Comparison of ENCODE assay signal across 10 mouse cellular contexts in the genomic region with DNA sequence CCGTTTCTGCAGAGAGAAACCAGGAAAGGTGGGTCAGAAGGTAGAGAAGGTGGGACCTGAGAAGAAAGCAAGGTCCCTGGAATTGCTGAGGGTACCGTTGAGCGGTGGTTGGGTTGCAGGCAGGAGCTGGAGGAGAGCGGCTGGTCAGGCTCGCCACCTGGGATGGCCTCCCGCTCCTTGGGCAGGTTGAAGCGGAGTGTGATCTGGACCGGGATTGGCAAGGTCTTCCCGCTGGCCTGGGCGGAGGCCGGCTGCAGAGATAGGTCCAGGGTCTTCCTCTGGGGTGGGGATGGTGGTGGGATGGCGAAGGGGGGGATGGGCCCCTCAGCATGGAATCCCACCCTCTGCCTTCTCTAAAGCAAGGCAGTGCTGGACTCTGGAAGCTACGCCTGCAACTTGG. TPM values are rescaled to one million over a fixed set of nuclear protein-coding genes. Genes with fewer than 3 reads are reported as not detected.
DNase-seq lines count a peak whose midpoint lies in the region; ATAC-seq and TF ChIP-seq lines count a peak whose summit lies in the region.
"Had no signal": no experiment of that assay in that cellular context is flagged by ENCODE, and none has a peak within 500 bp of the region (broad histone marks: within the 10 kb centered on the region; RNA-seq: fewer than 3 reads in every experiment).

No protein-coding gene starts in this region.

- intact Hi-C loops in heart, postnatal 14 days (cut with DNase I) = no loop called here
- intact Hi-C loops in gastrocnemius, postnatal 36 days (cut with DNase I) = no loop called here

- no peak overlapping the region for H3K27ac ChIP-seq in heart, embryonic 11.5 days (ENCODE audit: low read depth, low read length)
- peak overlapping the region; percentile 99 for H3K27ac ChIP-seq in midbrain, embryonic 10.5 days (replicated peaks)

- peaks cover 11% of the 10 kb centered on the region for H3K4me1 ChIP-seq in heart, embryonic 11.5 days (ENCODE audit: control insufficient read depth, insufficient read depth, low read length)
- peaks cover 80% of the 10 kb centered on the region for H3K4me1 ChIP-seq in G1E (ENCODE audit: insufficient read depth, low read depth, low read length)
- H3K4me1 ChIP-seq in midbrain, embryonic 10.5 days = peaks cover 36% of the 10 kb centered on the region

- WGBS in heart, embryonic 11.5 days (ENCODE audit: insufficient replicate concordance) = 93% methylated on average over 13 of the region's 13 CpGs
- WGBS in midbrain, embryonic 10.5 days = 95% methylated on average over 13 of the region's 13 CpGs

- no peaks in the 10 kb centered on the region for H3K9me3 ChIP-seq in heart, embryonic 11.5 days (replicated peaks; ENCODE audit: control insufficient read depth, low read length)
- no peaks in the 10 kb centered on the region for H3K9me3 ChIP-seq in G1E (replicated peaks)
- H3K9me3 ChIP-seq in midbrain, embryonic 10.5 days (replicated peaks) = no peaks in the 10 kb centered on the region

- TF ChIP-seq CTCF in G1E (IDR thresholded peaks at IDR 0.05; ENCODE audit: low read depth, low read length) = no peak

- no peak for ATAC-seq in heart, embryonic 11.5 days (replicated peaks; ENCODE audit: insufficient number of reproducible peaks, low FRiP score, low TSS enrichment)
- no peak for ATAC-seq in G1E (ENCODE audit: extremely low read depth, insufficient number of reproducible peaks, low FRiP score, poor library complexity, severe bottlenecking)

- H3K9ac ChIP-seq in heart, embryonic 11.5 days (ENCODE audit: low read depth, low read length) = no peak overlapping the region

- H3K36me3 ChIP-seq in heart, embryonic 11.5 days (ENCODE audit: control insufficient read depth, insufficient read depth, low read length) = peaks cover 21% of the 10 kb centered on the region
- H3K36me3 ChIP-seq in G1E (replicated peaks) = peaks cover 57% of the 10 kb centered on the region
- H3K36me3 ChIP-seq in midbrain, embryonic 10.5 days = peaks cover 54% of the 10 kb centered on the region

- peak overlapping the region; percentile 69 for H3K4me3 ChIP-seq in heart, embryonic 11.5 days (ENCODE audit: low read depth, low read length)
- peak overlapping the region; percentile 86; the same call in 1 of the 2 replicates for H3K4me3 ChIP-seq in G1E (ENCODE audit: low read depth, low read length)
- H3K4me3 ChIP-seq in midbrain, embryonic 10.5 days = peak overlapping the region; percentile 75

- no peak for DNase-seq in heart, postnatal 14 days
- no peak for DNase-seq in G1E (ENCODE audit: low spot score)
- DNase-seq in heart, postnatal 4 days = peak; percentile 24
- no peak for DNase-seq in midbrain, embryonic 10.5 days (ENCODE audit: low spot score)
- no peak for DNase-seq in MN1 (ENCODE audit: low spot score)
- DNase-seq in gastrocnemius, postnatal 36 days = no peak
- no peak for DNase-seq in adrenal gland, postnatal 36 days

- no peaks in the 10 kb centered on the region for H3K27me3 ChIP-seq in heart, embryonic 11.5 days (ENCODE audit: control insufficient read depth, insufficient read depth, low read length)
- H3K27me3 ChIP-seq in G1E (ENCODE audit: insufficient read depth, low read length) = no peaks in the 10 kb centered on the region
- H3K27me3 ChIP-seq in midbrain, embryonic 10.5 days (ENCODE audit: low read depth, poor library complexity, severe bottlenecking) = no peaks in the 10 kb centered on the region

- H3K4me2 ChIP-seq in heart, embryonic 11.5 days = peak overlapping the region; percentile 71

RNA-seq across cellular contexts. Expression of a gene that starts 1.3 kb away (rescaled TPM):
- polyA plus RNA-seq in heart, embryonic 11.5 days (2014; fragmentation: Nextera tagmentation; extraction: Ambion mirVana) = 20.9 and 23.4 TPM in 2 replicates
- total RNA-seq in heart, postnatal 14 days (2021) = 10 to 100 TPM; 28.4 to 30.8 TPM
- total RNA-seq in G1E (2014; fragmentation: Nextera tagmentation) = 40.1 and 43.0 TPM in 2 replicates
- 100 and 106 TPM in 2 replicates for total RNA-seq in G1E (2017)
- 81.9 and 86.0 TPM in 2 replicates for polyA plus RNA-seq in G1E (2012)
- total RNA-seq in heart, postnatal 4 days (2021) = 10 to 100 TPM; 38.3 to 49.2 TPM
- polyA plus RNA-seq in midbrain, embryonic 10.5 days (2016; fragmentation: Nextera tagmentation; extraction: Ambion mirVana) = 65.6 and 74.8 TPM in 2 replicates
- total RNA-seq in gastrocnemius, postnatal 36 days (2021) = 10 to 100 TPM; 23.3 to 25.4 TPM
- total RNA-seq in adrenal gland, postnatal 36 days (2021) = 10 to 100 TPM; 66.2 to 68.2 TPM

RNA-seq across cellular contexts. Expression of a gene that starts 7.0 kb away (rescaled TPM):
- 97.1 and 106 TPM in 2 replicates for polyA plus RNA-seq in heart, embryonic 11.5 days (2014; fragmentation: Nextera tagmentation; extraction: Ambion mirVana)
- 10 to 100 TPM; 50.8 to 51.8 TPM for total RNA-seq in heart, postnatal 14 days (2021)
- total RNA-seq in G1E (2014; fragmentation: Nextera tagmentation) = 19.7 and 30.8 TPM in 2 replicates
- 75.5 and 103 TPM in 2 replicates for total RNA-seq in G1E (2017)
- 277 and 315 TPM in 2 replicates for polyA plus RNA-seq in G1E (2012)
- 10 to 100 TPM; 92.4 to 94.5 TPM for total RNA-seq in heart, postnatal 4 days (2021)
- polyA plus RNA-seq in midbrain, embryonic 10.5 days (2016; fragmentation: Nextera tagmentation; extraction: Ambion mirVana) = 186 and 200 TPM in 2 replicates
- total RNA-seq in gastrocnemius, postnatal 36 days (2021) = 10 to 100 TPM; 35.8 to 38.6 TPM
- 100 to 1,000 TPM; 124 to 139 TPM for total RNA-seq in adrenal gland, postnatal 36 days (2021)

RNA-seq across cellular contexts. Expression of a gene that starts 28.6 kb away (rescaled TPM):
- polyA plus RNA-seq in heart, embryonic 11.5 days (2014; fragmentation: Nextera tagmentation; extraction: Ambion mirVana) = 35.7 and 36.2 TPM in 2 replicates
- total RNA-seq in heart, postnatal 14 days (2021) = 10 to 100 TPM; 25.8 to 29.9 TPM
- total RNA-seq in G1E (2014; fragmentation: Nextera tagmentation) (43.2 and 60.7 TPM in 2 replicates), G1E (2017) (33.0 and 37.9 TPM in 2 replicates)
- 77.0 and 108 TPM in 2 replicates for polyA plus RNA-seq in G1E (2012)
- total RNA-seq in heart, postnatal 4 days (2021) = 10 to 100 TPM; 33.0 to 38.6 TPM
- polyA plus RNA-seq in midbrain, embryonic 10.5 days (2016; fragmentation: Nextera tagmentation; extraction: Ambion mirVana) = 28.7 and 31.2 TPM in 2 replicates
- 10 to 100 TPM; 12.4 to 14.9 TPM for total RNA-seq in gastrocnemius, postnatal 36 days (2021)
- 10 to 100 TPM; 85.7 to 86.4 TPM for total RNA-seq in adrenal gland, postnatal 36 days (2021)

RNA-seq across cellular contexts. Expression of a gene that starts 40.9 kb away (rescaled TPM):
- polyA plus RNA-seq in heart, embryonic 11.5 days (2014; fragmentation: Nextera tagmentation; extraction: Ambion mirVana) = 1.8 and 2.3 TPM in 2 replicates
- total RNA-seq in heart, postnatal 14 days (2021) = 1 to 10 TPM; 2.3 to 3.5 TPM
- total RNA-seq in G1E (2014; fragmentation: Nextera tagmentation) (8.5 and 11.0 TPM in 2 replicates), G1E (2017) (5.5 and 6.5 TPM in 2 replicates)
- 15.5 and 16.4 TPM in 2 replicates for polyA plus RNA-seq in G1E (2012)
- total RNA-seq in heart, postnatal 4 days (2021) = 1 to 10 TPM; 3.8 to 4.6 TPM
- 1.6 and 2.3 TPM in 2 replicates for polyA plus RNA-seq in midbrain, embryonic 10.5 days (2016; fragmentation: Nextera tagmentation; extraction: Ambion mirVana)
- 1 to 10 TPM; 1.9 to 2.0 TPM for total RNA-seq in gastrocnemius, postnatal 36 days (2021)
- 1 to 10 TPM; 7.8 to 8.3 TPM for total RNA-seq in adrenal gland, postnatal 36 days (2021)

RNA-seq across cellular contexts. Expression of a gene that starts 48.3 kb away (rescaled TPM):
- 0.29 TPM in 1 of 2 replicates, not detected in the other for polyA plus RNA-seq in heart, embryonic 11.5 days (2014; fragmentation: Nextera tagmentation; extraction: Ambion mirVana)
- total RNA-seq in heart, postnatal 14 days (2021) = not detected
- total RNA-seq in G1E (2014; fragmentation: Nextera tagmentation) (not detected in 2 replicates), G1E (2017) (0.05 and 0.06 TPM in 2 replicates)
- polyA plus RNA-seq in G1E (2012) = not detected in 2 replicates
- total RNA-seq in heart, postnatal 4 days (2021) = not detected
- polyA plus RNA-seq in midbrain, embryonic 10.5 days (2016; fragmentation: Nextera tagmentation; extraction: Ambion mirVana) = 0.16 and 0.29 TPM in 2 replicates
- not detected for total RNA-seq in gastrocnemius, postnatal 36 days (2021)
- not detected for total RNA-seq in adrenal gland, postnatal 36 days (2021)
- total RNA-seq: common myeloid progenitor, adult 5-6 weeks; MEL had no signal
